Mouse (Mus musculus): ENCODE measurements around the gene Stard5. TPM values are rescaled to one million over a fixed set of nuclear protein-coding genes. Genes with fewer than 3 reads are reported as not detected.

The Stard5 gene
- total RNA-seq (2023; ENCODE audit: inconsistent age), result 38.9 to 43.2 TPM (median 41.4 TPM) in 4 replicates

GRCm38 (mm10) chr7:83631828-83632681, at the start of gene Stard5:
Stard5 (plus strand) TSS chr7:83631959.

DNA sequence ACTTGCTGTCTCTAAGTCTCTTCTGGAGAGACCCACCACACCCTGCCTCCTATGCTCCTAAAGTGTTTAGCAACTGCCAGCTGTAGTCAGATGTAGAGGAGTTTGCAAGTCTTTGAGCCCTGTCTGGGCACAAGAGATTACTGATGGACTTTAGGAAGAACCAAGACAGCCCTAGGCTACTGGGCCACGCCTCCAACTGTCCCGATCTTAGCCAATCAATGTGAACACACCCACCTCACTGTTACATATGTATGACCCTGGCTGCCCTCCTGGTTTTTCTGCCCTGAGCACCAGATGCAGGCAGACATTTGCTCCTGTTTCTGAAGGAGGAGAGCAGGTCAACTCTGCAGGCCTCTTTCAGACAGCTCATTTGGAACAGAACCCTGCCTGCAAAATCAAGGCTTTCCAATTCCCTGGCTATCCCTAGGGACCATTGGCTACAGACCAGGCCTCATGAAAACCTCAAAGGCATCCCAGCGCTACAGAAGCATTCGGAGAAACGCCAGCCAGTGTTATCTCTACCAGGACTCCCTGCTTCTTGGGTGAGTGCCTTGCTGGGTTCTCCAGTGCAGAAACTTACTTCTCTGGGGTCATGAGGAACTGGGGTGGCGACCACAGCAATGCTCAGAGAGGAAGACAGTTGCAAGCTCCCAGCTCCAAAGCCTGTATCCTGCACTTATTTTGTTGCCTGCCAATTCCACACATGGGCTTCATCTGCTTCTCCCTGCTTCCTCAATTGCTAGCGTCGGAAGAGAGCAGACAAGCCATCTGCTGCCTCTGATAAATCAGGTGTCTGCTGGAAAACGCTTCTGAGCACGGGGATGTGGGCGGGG, 46.9 kb upstream of the Stard5 start, which contains the start of gene Tmc3:
Gene Tmc3, plus strand, starts transcription at position 289 of the 833 bp plus-strand sequence.

Other genes starting within 250 kb of the Stard5 start
- 0.10 to 0.21 TPM in 2 of 4 replicates, not detected in the others for gene Tmc3, start 47.0 kb upstream of the Stard5 start, total RNA-seq (2023; ENCODE audit: inconsistent age)
- gene Il16, start 113.8 kb downstream of the Stard5 start, total RNA-seq (2023; ENCODE audit: inconsistent age), result 203 to 212 TPM (median 208 TPM) in 4 replicates
- gene Cfap161, start 162.9 kb downstream of the Stard5 start, total RNA-seq (2023; ENCODE audit: inconsistent age), result not detected in 4 replicates

Measured in B cell, adult (primary cell).